Mouse (Mus musculus) cerebellum, postnatal 14 days (tissue): ENCODE measurements around the gene Plxna1.

Source experiments
- DNase-seq, 2 experiments: peaks; one replicate each; pipeline ENCODE4 v3.0.0; 2021; ENCODE audit warnings: mixed read lengths in 2 of 2

The Plxna1 gene

GRCm38 (mm10) chr6:89328634-89329033, 33.8 kb downstream of the Plxna1 start:
- DNase-seq, result no peak

GRCm38 (mm10) chr6:89327746-89328491, 34.5 kb downstream of the Plxna1 start:
- DNase-seq, result no peak

GRCm38 (mm10) chr6:89324842-89325241, 37.6 kb downstream of the Plxna1 start:
- DNase-seq, result no peak

- DNase-seq, result no peak
These were observed 47.2 kb downstream of the Plxna1 start for GRCm38 (mm10) chr6:89315263-89315662.

GRCm38 (mm10) chr6:89311518-89311917, 50.9 kb downstream of the Plxna1 start:
- DNase-seq, result no peak

GRCm38 (mm10) chr6:89310236-89310635, 52.2 kb downstream of the Plxna1 start:
- peak; percentile 36 to 43 for DNase-seq

- DNase-seq, result no peak
These were observed 54.0 kb downstream of the Plxna1 start for GRCm38 (mm10) chr6:89308213-89308973.

- DNase-seq, result peak in 1 of 2 experiments; percentile 30
These were observed 57.9 kb downstream of the Plxna1 start for GRCm38 (mm10) chr6:89304375-89305058.

GRCm38 (mm10) chr6:89299818-89300217, 62.6 kb downstream of the Plxna1 start:
- no peak for DNase-seq

GRCm38 (mm10) chr6:89296909-89297695, 65.3 kb downstream of the Plxna1 start:
- no peak for DNase-seq

GRCm38 (mm10) chr6:89296001-89296709, 66.3 kb downstream of the Plxna1 start:
- no peak for DNase-seq

GRCm38 (mm10) chr6:89294621-89295020, 67.8 kb downstream of the Plxna1 start:
- no peak for DNase-seq

- no peak for DNase-seq
These were observed 70.9 kb downstream of the Plxna1 start for GRCm38 (mm10) chr6:89291494-89291893.

- no peak for DNase-seq
These were observed 74.3 kb downstream of the Plxna1 start for GRCm38 (mm10) chr6:89288156-89288555.

- peak; percentile 14 to 50 for DNase-seq
These were observed 75.6 kb downstream of the Plxna1 start for GRCm38 (mm10) chr6:89286700-89287428.

- DNase-seq, result no peak
These were observed 76.1 kb downstream of the Plxna1 start for GRCm38 (mm10) chr6:89286286-89286655.

- DNase-seq, result no peak
These were observed 76.7 kb downstream of the Plxna1 start for GRCm38 (mm10) chr6:89285561-89286285.

- DNase-seq, result no peak
These were observed 77.3 kb downstream of the Plxna1 start for GRCm38 (mm10) chr6:89285116-89285515.

- no peak for DNase-seq
These were observed 79.3 kb downstream of the Plxna1 start for GRCm38 (mm10) chr6:89283095-89283494.

- DNase-seq, result no peak
These were observed 79.8 kb downstream of the Plxna1 start for GRCm38 (mm10) chr6:89282626-89283025.
